Mouse (Mus musculus) spleen, postnatal 14 days (tissue): ENCODE data around the gene Stk11.
A peak's percentile ranks its signal among the peaks of the same experiment; 100 is the strongest.

Source experiments
- DNase-seq, 2 experiments: peaks; one replicate each; pipeline ENCODE4 v3.0.0; 2021 to 2022; ENCODE audit warnings: low spot score in 2 of 2

The Stk11 gene

DNA sequence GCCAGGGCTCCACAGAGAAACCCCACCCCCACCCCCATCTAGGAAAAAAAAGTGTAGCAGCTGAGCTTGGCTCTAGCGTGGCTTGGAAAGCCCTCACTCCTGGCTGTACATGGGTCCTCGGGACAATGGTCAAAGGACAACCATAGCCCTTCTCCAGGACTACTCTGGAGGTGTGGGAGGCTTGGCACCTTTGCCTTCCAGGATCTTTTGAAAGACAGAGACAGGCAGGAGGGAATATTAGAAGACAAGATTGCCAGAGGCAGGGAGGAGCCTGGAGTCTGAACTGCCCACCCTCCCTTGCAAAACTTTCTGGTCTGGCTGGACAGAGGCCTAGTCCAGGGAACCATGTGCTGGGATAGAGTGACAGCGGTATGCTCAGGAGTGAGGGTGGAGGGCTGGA, 20.9 kb upstream of the Stk11 start:
- DNase-seq, result no peak

DNA sequence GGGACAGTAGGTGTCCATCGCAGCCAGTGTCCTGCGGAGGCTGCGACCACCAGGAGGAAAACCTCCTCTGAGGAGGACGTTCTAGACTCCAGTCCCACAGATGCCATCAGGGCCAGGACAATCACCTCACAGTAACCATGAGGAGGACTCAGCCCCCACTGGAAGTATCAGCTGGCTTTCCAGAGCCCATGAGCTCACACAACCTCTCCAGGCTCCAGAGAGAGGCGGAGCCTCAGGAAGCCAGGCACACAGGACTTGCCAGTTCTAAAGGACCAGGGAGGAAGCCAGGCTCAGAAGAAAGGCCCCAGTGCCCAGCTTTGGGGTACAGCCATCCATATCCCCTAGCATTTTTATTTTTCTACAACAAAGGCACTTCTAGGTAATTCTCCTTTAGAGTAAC, 20.1 kb upstream of the Stk11 start:
- DNase-seq, result no peak

DNA sequence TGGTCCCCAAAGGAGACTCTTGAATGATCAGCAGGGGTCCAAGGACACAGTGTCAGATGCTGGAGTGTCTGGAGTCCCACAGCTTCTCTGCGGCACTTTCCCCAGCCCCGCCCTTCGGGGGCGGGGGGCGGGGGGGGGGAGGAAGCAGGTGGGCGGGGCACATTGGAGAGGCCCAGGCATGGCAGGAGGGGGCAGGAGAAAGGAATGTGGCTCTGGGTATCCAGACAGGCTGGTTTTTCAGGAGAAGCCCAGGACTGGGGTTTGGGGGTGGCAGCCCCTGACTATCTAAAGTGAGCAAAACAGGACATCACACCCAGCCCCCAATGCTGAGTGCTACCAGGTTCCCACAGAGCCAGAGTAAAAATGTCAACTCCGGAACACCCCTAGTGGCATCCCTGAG, 18.3 kb upstream of the Stk11 start:
- no peak for DNase-seq

DNA sequence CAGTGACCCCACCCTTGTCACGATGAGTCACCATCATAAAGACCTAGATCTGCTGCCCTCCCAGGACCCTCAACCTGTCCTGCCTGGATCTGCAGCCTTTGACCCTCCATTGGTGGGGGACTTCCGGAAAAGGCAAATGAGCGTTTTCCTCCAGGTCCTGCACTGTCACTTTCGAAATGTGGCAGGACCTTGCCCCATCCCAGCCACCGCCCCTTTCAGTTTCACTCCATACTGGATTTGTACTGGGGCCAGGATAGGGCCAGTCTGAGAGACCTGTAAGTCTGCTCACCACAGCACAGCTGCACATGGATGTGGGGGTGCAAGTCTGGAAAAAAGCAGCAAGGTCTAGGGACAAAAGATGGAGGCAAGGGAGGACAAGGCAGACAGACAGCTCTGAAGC, 17.0 kb upstream of the Stk11 start:
- no peak for DNase-seq

DNA sequence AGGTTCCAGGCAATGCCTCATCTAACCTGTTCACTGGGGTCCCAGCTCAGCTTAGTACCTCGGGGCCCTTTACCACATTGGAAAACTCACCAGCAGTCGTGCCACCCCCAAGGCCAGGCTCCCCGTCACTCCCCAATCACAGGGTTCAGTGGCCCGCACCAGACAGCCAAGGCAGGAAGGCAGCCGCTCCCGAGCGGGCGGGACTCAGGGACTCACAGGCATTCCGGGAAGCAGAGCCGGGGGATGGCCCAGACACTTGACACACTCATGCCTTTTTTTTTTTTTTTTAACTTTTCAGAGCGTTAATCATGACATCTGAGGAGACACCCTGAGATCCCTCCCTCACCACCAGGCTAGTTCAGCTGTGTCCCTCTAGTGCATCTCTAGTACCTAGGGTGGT, 14.6 kb upstream of the Stk11 start:
- no peak for DNase-seq

DNA sequence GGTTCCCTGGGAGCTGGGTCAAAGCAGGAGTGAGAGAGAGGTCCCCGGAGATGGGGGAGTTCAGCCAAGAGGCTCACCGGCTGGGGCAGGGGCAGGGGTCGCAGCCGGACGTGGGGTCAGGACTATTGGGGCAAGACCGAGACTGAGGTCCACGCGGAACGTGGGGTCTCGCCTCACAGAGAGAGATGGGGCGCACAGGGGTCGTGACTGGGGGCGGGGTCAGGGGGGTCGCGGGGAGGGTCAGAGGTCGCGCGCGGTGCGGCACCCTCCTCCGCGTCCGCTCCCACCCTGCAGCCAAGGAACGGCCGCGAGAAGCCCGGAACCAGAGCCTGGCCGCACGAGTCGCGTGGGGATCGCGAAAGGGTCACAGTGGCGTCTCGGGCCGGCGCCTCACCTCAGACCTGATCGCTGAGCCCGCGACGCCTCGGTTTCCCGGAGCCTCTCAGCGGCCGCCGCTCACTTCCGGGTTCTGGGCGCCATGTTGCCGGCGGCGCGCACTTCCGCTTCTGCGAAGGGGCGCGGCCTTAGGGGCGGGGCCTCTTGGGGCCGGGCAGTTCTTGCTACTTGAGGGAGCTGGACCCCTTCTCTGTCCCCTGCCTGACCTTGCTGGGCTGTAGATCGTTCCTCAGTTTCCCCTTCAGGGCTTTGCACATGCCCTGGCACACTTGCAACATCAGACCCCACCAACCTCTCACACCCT, 13.2 kb upstream of the Stk11 start:
- DNase-seq, result peak; percentile 81 to 89

GRCm38 (mm10) chr10:80103032-80103431, 12.6 kb upstream of the Stk11 start:
- DNase-seq, result no peak

DNA sequence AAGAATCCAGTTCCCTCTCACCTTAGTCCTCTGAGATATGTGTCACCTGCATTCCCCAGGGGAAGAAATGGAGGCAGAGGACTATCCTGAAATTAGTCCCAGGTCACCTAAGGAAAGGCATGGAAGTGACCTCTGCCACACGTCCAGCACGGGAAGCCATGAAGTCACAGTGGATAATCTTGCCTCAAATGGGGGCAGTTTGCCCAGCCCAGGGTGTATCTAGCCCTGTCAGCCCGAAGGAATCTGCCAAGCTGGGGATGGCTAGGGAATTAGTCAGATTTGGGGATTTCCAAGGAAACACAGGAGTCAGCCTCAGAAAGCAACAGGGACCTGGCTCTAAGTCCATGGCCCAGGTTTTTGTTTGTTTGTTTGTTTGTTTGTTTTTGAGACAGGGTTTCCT, 11.4 kb upstream of the Stk11 start:
- DNase-seq, result no peak

- peak in 1 of 2 experiments; percentile 41 for DNase-seq
Measured at GRCm38 (mm10) chr10:80105460-80105859, 10.1 kb upstream of the Stk11 start, which contains the start of gene Sbno2. Gene Sbno2, minus strand, starts transcription at chr10:80105571.

- DNase-seq, result no peak
Measured at GRCm38 (mm10) chr10:80105926-80106325, 9.7 kb upstream of the Stk11 start.

GRCm38 (mm10) chr10:80107678-80108077, 7.9 kb upstream of the Stk11 start:
- no peak for DNase-seq

- DNase-seq, result peak; percentile 89 to 94
Measured at GRCm38 (mm10) chr10:80114341-80115284, 990 bp upstream of the Stk11 start.

DNA sequence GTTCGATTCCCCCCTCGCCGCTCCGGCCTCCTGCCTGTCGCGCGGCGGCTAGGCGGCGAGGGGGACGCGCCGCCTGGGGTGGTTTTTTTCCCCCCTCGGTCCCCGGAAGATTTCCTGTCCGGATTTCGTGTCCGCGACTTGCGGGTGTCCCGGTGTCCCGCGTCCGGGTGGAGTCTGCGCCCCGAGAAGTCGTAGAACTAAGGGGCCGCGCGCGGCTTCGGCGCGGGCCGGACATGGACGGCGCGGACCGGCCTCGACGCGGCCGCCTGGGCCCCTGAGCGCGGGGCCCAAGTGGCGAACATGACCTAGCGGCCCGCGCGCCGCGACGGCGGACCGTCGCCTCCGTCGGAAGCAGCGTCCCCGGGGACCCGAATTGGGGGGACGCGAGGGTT, 337 bp downstream of the Stk11 start:
- DNase-seq, result no peak

DNA sequence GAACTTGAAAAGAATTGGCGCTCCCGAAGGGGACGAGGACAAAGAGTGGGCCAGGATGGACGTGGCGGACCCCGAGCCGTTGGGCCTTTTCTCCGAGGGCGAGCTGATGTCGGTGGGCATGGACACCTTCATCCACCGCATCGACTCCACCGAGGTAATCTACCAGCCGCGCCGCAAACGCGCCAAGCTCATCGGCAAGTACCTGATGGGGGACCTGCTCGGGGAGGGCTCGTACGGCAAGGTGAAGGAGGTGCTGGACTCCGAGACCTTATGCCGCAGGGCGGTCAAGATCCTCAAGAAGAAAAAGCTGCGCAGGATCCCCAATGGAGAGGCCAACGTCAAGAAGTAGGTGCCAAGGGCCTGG, 942 bp downstream of the Stk11 start:
- DNase-seq, result peak in 1 of 2 experiments; percentile 50

- peak in 1 of 2 experiments; percentile 44 for DNase-seq
Measured at GRCm38 (mm10) chr10:80116927-80117691, 1.5 kb downstream of the Stk11 start.

GRCm38 (mm10) chr10:80117736-80118135, 2.1 kb downstream of the Stk11 start:
- DNase-seq, result no peak

GRCm38 (mm10) chr10:80118552-80118951, 2.9 kb downstream of the Stk11 start:
- DNase-seq, result no peak

GRCm38 (mm10) chr10:80120146-80120545, 4.5 kb downstream of the Stk11 start:
- no peak for DNase-seq

GRCm38 (mm10) chr10:80121639-80122038, 6.0 kb downstream of the Stk11 start:
- DNase-seq, result no peak

- no peak for DNase-seq
Measured at GRCm38 (mm10) chr10:80123932-80124562, 8.4 kb downstream of the Stk11 start.

- no peak for DNase-seq
Measured at GRCm38 (mm10) chr10:80127920-80128319, 12.3 kb downstream of the Stk11 start.

GRCm38 (mm10) chr10:80129846-80130245, 14.2 kb downstream of the Stk11 start:
- DNase-seq, result no peak
